Mouse (Mus musculus): Measurements from ENCODE around the gene Hsd11b1.

The Hsd11b1 gene

GRCm38 (mm10) chr1:193242863-193243262 is 21.0 kb downstream of the Hsd11b1 start:
- DNase-seq (ENCODE audit: low spot score) = no peak

GRCm38 (mm10) chr1:193242238-193242637 is 21.6 kb downstream of the Hsd11b1 start:
- DNase-seq (ENCODE audit: low spot score) = peak; percentile 36

DNA sequence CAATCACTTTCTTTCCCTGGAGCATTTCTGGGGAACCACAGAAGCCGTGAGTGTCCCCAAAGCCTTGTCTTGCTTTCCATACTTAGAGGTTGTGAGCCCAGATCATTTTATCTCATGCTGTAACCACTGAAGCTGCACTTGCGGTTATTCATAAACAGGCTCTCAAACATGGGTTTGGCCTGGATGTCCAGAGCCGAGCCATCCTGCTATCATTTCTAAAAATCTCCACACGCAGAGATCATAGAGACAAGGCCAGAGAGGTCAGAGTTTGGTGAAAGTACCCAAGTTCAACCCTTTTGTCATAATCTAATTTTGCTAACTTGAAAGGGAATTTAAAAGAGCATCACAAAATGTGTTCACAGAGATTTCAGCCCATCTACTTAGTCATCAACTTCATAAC is 22.4 kb downstream of the Hsd11b1 start:
- no peak for DNase-seq (ENCODE audit: low spot score)

DNA sequence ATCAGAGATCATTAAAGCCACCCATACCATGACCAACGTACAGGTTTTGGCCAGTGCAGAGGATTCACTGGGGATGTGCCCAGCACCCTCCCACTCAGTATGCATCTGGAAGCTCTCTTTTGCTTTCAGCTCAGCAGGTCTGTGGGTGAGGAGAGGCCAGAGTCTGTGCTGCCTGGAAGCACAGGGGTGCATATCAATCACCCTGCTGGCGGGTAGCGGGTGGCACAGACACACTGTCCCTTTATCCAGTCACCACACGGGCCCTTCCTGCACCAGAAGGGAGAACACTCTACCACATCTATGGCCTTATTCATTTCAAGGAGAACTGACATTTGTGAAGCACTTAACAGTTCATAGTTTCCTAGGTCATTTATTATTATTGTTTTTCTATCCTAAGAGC is 25.4 kb downstream of the Hsd11b1 start:
- no peak for DNase-seq (ENCODE audit: low spot score)

DNA sequence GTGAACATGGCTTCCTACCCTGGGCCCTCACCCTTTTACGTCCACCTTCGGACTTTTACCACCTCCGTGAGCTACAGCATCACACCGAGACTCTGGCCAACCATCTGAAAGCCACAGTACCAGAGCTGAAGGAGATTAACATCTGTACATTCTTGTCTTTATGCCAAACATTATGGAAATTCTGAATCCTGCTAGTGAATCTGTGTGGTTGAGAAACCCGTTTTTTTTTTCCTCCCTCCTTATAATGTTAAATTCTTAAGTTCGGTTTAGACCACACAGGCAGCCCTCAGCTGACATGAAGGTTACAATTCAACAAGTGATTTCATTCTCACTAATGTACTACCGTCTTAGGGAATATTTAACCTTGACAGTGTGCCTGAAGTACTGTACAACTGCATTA is 28.9 kb downstream of the Hsd11b1 start:
- DNase-seq (ENCODE audit: low spot score) = no peak

DNA sequence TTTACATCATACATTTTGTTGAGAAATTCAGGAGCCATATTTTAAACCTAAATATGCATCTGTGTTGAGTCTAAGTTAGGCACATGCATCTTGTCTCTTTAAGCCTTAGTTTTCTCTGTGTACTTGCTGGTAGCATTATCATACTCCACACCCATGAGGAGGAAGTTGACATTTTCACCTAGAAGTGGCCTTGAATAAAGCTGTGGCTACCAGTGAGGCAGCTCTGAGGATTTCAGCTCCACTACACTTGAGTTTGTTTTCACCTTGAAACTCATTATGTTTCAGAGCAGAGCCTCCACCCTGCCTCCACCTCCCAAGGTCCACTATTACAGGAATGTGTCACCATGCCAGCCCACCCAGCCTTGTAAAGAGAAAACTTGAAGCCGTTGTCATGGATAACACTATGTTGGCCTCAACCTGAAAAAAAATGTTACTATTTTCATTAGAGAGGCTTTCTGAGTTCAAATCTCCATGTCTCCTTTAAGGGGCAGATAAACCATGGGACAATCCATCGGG is 29.7 kb downstream of the Hsd11b1 start:
- DNase-seq (ENCODE audit: low spot score) = no peak

- DNase-seq (ENCODE audit: low spot score) = no peak
Measured at GRCm38 (mm10) chr1:193232732-193233131, 31.1 kb downstream of the Hsd11b1 start.

- DNase-seq (ENCODE audit: low spot score) = no peak
Measured at GRCm38 (mm10) chr1:193230935-193231334, 32.9 kb downstream of the Hsd11b1 start.

DNA sequence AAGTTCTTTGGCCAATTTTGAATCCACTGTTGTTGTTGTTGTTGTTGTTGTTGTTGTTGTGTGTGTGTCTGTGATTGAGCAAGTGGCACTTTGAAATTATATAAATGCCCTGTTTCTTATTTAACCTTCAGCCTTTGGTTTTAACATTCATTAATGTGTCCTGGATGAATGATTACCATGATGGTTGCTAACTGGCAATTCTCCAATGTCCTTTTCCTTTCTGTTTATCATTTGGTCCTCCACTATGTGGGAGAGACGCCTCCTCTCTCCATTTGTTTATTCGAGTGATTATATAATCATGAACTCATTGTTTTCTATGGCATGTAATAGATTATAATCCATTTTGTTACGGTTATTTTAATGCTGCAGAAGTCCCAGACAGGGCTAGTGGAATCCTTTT is 33.3 kb downstream of the Hsd11b1 start:
- no peak for DNase-seq (ENCODE audit: low spot score)

- no peak for DNase-seq (ENCODE audit: low spot score)
Measured at GRCm38 (mm10) chr1:193229570-193229969, 34.3 kb downstream of the Hsd11b1 start.

DNA sequence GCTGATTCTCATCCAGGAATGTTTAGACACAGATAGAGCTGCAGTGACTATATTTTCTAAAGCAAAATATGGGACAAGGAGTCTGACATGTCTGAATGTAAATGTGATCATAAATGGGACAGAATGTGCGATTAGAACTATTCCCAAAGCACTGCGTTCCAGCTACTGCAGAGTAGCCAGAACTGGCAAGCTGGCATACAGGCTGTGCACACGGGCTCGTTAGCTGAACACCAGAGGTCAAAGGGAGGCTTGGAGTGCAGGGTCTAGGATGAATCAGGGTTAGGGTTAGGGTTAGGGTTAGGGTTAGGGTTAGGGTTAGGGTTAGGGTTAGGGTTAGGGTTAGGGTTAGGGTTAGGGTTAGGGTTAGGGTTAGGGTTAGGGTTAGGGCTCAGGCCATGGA is 36.3 kb downstream of the Hsd11b1 start:
- DNase-seq (ENCODE audit: low spot score) = no peak

- DNase-seq (ENCODE audit: low spot score) = no peak
Measured at GRCm38 (mm10) chr1:193226724-193227522, 37.0 kb downstream of the Hsd11b1 start.

DNA sequence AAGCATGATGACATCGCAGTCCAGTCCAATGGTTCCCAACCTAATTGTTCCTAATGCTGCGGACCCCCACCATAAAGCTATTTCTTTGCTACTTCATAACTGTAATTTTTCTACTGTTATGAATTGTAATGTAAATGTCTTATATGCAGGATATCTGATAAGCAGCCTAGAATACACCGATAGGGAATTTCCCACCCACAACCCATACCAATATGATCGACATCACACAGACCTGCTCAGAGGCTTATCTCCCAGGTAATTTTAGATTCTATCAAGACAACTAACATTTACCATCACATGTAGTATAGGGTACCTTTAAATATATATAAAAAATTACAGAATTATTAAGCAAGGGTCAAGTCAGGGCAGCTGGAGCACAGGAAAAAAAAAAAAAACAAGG is 37.8 kb downstream of the Hsd11b1 start:
- no peak for DNase-seq (ENCODE audit: low spot score)

GRCm38 (mm10) chr1:193225531-193225930 is 38.3 kb downstream of the Hsd11b1 start:
- DNase-seq (ENCODE audit: low spot score) = no peak

- DNase-seq (ENCODE audit: low spot score) = no peak
Measured at GRCm38 (mm10) chr1:193220408-193220807, 43.5 kb downstream of the Hsd11b1 start.

GRCm38 (mm10) chr1:193216000-193216399 is 47.9 kb downstream of the Hsd11b1 start:
- no peak for DNase-seq (ENCODE audit: low spot score)

- DNase-seq (ENCODE audit: low spot score) = no peak
Measured at GRCm38 (mm10) chr1:193214053-193214452, 49.8 kb downstream of the Hsd11b1 start.

- DNase-seq (ENCODE audit: low spot score) = no peak
Measured at GRCm38 (mm10) chr1:193211371-193211770, 52.5 kb downstream of the Hsd11b1 start.

- no peak for DNase-seq (ENCODE audit: low spot score)
Measured at GRCm38 (mm10) chr1:193208178-193208577, 55.7 kb downstream of the Hsd11b1 start.

DNA sequence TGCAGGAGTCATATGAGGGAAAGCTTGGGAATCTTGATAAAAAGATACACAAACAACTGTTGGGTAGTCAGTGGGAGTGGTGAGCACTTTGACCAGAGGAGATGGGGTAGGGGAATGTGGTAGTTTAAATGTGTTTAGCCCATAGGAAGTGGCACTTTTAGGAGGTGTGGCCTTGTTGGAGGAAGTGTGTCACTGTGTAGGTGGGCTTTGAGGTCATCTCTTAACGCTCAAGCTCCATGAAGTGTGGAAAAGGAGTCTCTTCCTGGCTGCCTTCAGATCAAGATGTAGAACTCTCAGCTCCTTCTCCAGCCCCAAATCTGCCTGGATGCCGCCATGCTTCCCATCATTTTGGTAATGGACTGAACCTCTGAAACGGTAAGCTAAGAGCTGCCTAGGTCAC is 56.4 kb downstream of the Hsd11b1 start, which contains the start of gene Lamb3:
Lamb3 (plus strand) TSS at position 197 of the 400 bp plus-strand sequence.
- no peak for DNase-seq (ENCODE audit: low spot score)

DNA sequence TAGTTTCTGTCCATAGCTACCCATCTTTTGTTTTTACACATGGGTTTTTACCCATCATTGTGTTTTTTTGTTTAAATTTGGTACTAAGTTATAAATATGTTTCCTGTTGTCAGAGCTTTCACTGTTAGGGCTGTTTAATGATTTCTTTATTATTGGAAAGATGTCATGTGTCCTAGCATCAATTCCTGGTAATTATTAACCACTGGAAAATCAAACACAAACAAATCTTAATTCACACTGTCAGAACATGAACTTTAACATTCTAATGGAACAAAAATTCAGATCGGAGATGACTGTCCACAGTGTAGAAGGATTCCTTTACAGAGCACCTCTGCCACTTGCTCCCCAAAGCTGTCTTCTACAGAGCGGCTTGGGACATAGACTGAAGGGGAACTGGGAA is 58.4 kb downstream of the Hsd11b1 start:
- DNase-seq (ENCODE audit: low spot score) = no peak

DNA sequence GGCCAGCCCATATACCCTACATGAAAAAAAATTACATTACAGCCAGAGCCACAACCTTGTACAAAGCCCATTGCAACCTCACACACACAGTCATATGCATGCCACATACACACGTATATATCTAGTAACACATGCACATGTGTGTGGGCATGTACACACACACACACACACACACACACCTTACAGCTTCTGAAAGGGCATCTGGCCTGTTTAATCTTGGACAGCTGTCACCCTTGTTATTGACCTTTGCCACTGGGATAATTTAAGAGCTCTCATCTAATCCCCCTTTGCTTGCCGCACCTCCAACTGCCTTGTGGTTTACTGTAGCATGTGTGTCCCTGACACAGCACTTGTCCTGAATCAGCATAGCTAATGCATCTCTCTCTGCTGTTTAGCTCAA is 60.1 kb downstream of the Hsd11b1 start:
- DNase-seq (ENCODE audit: low spot score) = no peak

GRCm38 (mm10) chr1:193201383-193201778 is 62.5 kb downstream of the Hsd11b1 start, which contains the start of gene Traf3ip3:
Gene Traf3ip3 (minus strand): TSS chr1:193201703.
- no peak for DNase-seq (ENCODE audit: low spot score)
